ENCODE assay signal across 26 mouse cellular contexts in the genomic region with DNA sequence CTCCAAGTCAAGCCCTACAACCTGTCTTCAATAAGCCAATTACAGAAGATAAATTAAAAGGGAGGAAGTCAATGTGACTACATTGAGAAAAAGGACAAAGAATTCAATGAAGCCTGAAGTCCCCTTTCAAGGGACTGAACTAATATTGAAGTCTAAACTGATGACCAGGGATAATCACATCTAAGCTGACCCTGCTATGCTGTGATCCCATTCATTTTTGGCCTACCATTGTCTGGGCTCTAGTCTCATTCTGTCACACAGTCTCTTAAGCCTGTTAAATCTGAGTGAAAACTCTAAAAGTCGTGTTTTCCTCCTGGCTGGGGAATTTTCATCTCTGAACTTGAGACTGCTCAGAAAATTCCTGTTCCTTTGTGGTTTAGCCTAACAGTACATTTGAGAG.
"Had no signal": no experiment of that assay in that cellular context is flagged by ENCODE, and none has a peak within 500 bp of the region (broad histone marks: within the 10 kb centered on the region; RNA-seq: fewer than 3 reads in every experiment).

No protein-coding gene starts in this region.

- H3K9me3 ChIP-seq: intestine, embryonic 15.5 days; limb, embryonic 10.5 days; limb, embryonic 13.5 days; liver, embryonic 12.5 days; liver, embryonic 15.5 days; lung, embryonic 15.5 days; neural tube, embryonic 13.5 days had no signal

- H3K36me3 ChIP-seq: intestine, embryonic 15.5 days; limb, embryonic 10.5 days; limb, embryonic 13.5 days; liver, embryonic 12.5 days; liver, embryonic 15.5 days; lung, embryonic 15.5 days; neural tube, embryonic 13.5 days had no signal

- H3K4me3 ChIP-seq: intestine, embryonic 15.5 days; layer of hippocampus, adult 2 months; limb, embryonic 10.5 days; limb, embryonic 13.5 days; liver, embryonic 12.5 days; liver, embryonic 15.5 days; lung, embryonic 15.5 days; megakaryocyte, embryonic 14.5 days; myocyte; neural tube, embryonic 13.5 days had no signal

- H3K27ac ChIP-seq: intestine, embryonic 15.5 days; layer of hippocampus, adult 2 months; limb, embryonic 10.5 days; limb, embryonic 13.5 days; liver, embryonic 12.5 days; liver, embryonic 15.5 days; lung, embryonic 15.5 days; neural tube, embryonic 13.5 days; stomach, postnatal 0 days had no signal

- ATAC-seq: intestine, embryonic 15.5 days; liver, embryonic 12.5 days had no signal

- H3K9ac ChIP-seq: intestine, embryonic 15.5 days; limb, embryonic 13.5 days; liver, embryonic 12.5 days; liver, embryonic 15.5 days; lung, embryonic 15.5 days; neural tube, embryonic 13.5 days had no signal

- H3K4me1 ChIP-seq: intestine, embryonic 15.5 days; limb, embryonic 10.5 days; limb, embryonic 13.5 days; liver, embryonic 12.5 days; liver, embryonic 15.5 days; lung, embryonic 15.5 days; megakaryocyte, embryonic 14.5 days; neural tube, embryonic 13.5 days had no signal

- DNase-seq: kidney, adult 11 months; kidney, adult 9 months; kidney, postnatal 14 days; kidney, postnatal 4 days; layer of hippocampus, adult 9-11 months; liver; lung, adult 18-20 months; lung, postnatal 10 days; lung, postnatal 36 days; right cerebral cortex, adult 18-20 months; right cerebral cortex, postnatal 14 days; right cerebral cortex, postnatal 4 days; thymus, adult 2 months; thymus, postnatal 14 days; thymus, postnatal 4 days had no signal

- H3K27me3 ChIP-seq: intestine, embryonic 15.5 days; limb, embryonic 13.5 days; liver, embryonic 12.5 days; liver, embryonic 15.5 days; lung, embryonic 15.5 days; megakaryocyte, embryonic 14.5 days; neural tube, embryonic 13.5 days had no signal

- H3K4me2 ChIP-seq: intestine, embryonic 15.5 days; limb, embryonic 13.5 days; liver, embryonic 12.5 days; liver, embryonic 15.5 days; lung, embryonic 15.5 days; neural tube, embryonic 13.5 days had no signal
